Mouse (Mus musculus) CD4-positive helper T cell, adult 2 months (primary cell): ENCODE measurements at regions not wholly inside any gene's neighbourhood (a gene's known extent, or its start where the extent isn't known, plus 50 kb on each side); places are given as distances from the start of the nearest gene placed in this dataset.

Experiments used
- DNase-seq: peaks from one replicate; pipeline ENCODE4 v3.0.0-alpha.2; 2012; ENCODE audit warnings: low read depth, missing footprints, low spot score

DNA sequence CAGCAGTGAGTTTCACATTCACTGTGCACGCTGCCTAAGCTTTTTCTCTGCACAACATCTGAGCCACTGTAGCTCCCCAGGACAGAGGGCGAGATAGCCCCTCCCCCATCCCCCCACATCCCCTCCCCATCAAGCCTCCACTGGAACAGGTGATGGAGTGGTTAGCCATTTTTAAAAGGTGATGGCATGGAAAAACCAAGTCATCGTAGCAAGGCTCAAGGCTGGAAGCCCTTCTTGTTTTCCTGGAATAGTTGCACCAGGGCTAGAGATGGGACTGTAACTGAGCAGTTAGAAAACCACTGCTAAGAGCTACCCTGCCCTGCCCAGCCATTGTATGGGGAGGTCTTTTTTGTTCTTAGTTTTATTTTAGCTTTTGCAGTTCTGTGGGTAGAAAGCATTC lies 209.1 kb upstream of the Rreb1 start:
- DNase-seq: no peak

DNA sequence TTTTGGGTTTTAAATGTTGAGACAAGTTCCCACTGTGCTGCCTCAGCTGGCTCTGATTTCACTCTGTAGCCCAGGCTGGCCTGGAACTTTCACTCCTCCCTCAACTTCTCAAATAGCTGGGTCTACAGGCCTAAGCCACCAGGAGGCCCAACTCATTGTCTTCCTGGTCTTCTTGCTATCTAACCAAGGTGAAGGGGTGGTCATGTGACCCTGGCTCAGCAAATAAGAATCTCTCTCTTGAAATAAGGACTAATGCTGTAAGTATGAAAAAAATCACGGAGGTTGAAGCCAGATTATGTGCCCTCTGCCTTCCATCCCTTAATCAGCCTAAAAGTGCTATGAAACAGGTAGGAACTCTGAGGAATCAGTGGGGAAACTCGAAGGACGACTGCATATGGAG lies 208.7 kb upstream of the Rreb1 start:
- DNase-seq: no peak

- no peak for DNase-seq
Observed at GRCm38 (mm10) chr13:37572983-37573382, 205.2 kb upstream of the Rreb1 start.

DNA sequence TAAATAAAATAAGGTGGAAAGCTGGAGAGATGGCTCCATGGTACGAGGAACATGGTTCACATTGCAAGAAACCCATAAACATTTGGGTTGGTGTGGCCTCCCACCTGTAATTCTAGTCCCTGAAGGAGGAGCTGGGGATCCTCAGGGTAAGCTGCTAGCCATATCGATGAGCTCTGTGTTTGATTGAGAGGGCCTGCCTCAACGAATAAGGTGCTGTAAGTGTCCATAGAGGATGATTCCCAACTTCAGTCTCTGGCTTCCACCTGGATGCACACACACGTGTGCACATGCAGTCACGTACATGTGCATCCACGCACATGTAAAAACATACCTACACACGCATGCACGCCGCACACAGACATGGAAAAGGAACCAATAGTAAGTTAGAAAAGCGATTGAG lies 199.0 kb upstream of the Rreb1 start:
- no peak for DNase-seq

DNA sequence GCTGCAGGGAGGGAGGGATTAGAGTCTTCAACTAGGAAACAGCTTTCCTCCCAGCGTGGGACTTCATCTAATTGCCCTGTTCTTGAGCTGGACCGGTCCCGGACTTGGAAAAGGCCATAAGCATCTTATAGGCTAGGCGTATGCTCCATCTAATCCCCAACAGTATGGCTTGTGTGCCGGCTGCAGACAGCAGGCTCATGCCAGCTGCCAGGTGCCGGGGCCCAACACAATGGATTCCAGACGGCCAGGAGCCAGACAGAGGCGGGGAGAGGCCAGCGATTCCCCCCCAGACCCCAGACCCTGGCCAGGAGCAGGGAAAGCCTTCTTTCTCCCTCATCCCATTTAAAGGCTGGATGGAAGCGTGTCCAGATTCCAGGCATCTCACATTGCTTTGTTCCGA lies 198.4 kb upstream of the Rreb1 start:
- DNase-seq: no peak

DNA sequence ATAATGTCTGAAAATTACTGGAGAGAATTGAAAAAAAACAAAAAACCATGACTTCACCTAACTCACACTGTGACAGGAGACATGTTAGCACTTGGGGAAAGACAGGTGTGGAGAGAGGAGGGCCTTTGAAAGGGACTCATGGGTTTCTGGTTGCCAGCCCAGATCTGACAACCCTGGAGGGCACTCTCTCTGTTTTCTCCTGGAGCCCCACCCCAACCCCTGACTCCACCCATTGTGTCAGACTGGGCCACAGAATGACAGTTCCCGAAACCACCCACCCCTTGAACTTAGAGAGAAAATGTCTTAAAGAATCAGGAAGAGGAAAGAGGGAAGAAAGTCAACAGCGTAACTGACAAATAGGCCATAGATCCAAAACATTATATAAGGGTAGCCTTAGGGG lies 197.4 kb upstream of the Rreb1 start:
- no peak for DNase-seq

DNA sequence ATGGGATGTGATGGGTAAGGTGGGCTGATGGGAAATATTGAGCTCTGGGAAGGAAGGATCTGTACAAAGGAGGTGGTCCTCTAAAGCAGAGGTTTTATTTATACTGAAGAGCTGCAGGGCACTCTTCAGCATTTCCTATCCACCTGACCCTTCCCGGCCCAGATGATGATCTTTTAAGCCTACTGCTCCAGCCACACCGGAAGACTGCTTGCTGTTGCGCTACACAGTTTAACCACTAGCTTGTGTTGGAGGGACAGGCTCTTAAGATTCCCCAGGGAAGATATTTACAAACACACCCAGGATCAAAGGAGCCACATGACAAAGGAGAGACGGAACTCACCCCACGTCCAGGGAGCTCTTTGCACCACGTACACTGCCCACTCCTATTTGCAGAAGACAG lies 196.8 kb upstream of the Rreb1 start:
- DNase-seq: no peak

DNA sequence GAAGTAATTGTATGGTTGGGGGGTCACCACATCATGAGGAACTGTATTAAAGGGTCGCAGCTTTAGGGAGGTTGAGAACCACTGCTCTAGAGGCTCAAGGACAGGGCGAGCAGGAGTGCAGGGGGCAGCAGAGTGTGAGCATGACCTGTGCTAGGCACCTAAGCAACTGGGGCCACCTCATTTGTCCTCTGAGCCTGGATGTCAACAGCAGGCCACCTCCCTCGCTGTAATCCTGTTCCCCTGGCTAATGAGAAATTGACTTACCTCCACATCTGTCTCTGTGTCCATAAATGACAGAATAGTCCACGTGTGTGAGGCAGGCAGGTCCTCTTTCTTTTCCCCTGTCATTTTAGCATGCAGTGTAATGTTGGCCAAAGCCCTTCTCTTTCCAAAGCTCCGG lies 192.7 kb upstream of the Rreb1 start:
- no peak for DNase-seq

DNA sequence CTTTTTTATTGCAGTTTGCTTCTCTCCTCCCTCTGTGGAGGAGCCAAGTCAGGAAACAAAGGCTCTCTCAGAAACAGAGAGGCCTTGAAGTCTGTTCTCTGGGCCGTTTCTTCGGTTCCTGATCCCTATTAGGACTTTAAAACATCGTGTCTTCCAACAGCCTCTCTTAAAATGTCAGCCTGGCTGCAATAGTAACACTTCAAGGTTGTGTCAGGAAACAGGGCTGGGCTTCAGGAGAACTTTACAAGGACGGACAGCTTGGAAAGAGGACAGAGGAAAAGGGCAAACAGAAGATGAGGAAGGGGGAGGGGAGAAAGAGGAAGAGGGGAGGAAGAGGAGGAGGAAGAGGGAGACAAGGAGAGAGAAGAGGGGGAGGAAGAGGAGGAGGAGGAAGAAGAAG lies 191.7 kb upstream of the Rreb1 start:
- no peak for DNase-seq

GRCm38 (mm10) chr13:37587911-37588310 lies 190.3 kb upstream of the Rreb1 start:
- DNase-seq: no peak

GRCm38 (mm10) chr13:37588528-37589176 lies 189.5 kb upstream of the Rreb1 start:
- DNase-seq: no peak

GRCm38 (mm10) chr13:37592149-37592548 lies 186.1 kb upstream of the Rreb1 start:
- DNase-seq: no peak

DNA sequence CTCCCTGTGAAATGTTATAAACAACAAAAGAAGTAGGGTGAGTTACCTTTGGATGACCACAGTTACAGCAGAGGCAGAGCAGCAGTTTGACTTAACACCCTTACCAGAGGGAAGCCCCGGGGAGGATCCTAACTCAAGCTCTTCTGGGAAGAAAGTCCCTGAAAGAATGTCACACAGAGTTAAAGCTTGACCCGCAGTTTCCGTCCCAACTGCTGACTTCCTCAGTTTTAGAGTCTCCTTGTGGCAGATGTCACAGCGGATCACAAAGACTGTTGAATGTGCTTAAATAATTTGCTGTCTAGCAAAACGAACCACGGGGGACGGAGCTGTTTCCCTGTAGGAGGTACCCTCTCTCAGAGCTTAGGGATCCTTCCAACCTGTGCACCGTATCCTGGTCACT lies 183.0 kb upstream of the Rreb1 start:
- DNase-seq: no peak

DNA sequence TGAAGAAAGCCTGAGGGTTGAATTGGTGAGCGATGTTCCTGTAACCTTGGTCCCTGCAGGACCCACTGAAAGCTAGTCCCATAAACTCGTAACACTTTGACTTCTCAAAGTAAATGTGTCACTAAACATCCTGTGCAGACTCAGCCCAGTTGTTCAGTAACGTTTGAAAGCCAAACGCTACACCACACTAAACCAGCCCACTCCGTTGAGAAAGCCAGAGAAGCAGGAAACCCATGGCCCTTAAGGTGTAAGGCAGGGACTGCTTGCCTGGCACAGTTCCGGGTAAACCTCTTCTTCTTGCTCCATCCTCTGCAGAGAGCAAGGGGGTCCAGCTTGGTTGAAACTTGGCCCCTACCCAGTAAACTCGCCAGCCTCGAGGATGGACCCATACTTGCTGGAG lies 180.6 kb upstream of the Rreb1 start:
- peak; percentile 15 for DNase-seq

DNA sequence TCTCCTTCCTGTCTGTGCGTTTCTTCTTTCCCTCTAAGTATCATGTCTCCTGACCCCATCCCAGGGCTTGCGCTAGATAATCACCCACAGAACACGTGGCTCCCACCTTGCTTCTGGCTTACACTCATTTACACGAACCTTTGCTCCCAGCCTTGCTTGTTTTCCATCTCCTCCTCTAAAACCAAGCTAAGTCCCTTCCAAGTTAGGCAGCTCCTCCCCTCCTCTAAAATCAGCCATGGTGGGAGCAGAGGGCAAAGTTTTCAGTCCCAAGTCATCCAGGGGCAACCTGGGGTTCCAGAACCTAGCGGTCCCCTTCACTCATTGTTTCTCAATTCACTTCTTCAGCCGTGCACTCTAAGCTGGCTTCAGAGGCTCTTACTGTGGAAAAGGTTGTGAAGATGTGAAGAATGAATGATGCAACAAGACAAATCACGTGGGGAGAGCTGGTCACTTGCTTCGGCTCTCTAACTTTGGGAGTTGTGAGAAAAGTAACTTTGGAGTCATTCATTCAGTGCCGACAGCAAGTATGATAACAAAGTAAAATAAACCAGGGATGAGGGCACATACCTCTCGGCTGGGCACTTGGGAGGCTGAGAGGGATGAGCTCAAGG lies 179.9 kb upstream of the Rreb1 start:
- no peak for DNase-seq

- no peak for DNase-seq
Observed at GRCm38 (mm10) chr13:37599679-37600078, 178.5 kb upstream of the Rreb1 start.

DNA sequence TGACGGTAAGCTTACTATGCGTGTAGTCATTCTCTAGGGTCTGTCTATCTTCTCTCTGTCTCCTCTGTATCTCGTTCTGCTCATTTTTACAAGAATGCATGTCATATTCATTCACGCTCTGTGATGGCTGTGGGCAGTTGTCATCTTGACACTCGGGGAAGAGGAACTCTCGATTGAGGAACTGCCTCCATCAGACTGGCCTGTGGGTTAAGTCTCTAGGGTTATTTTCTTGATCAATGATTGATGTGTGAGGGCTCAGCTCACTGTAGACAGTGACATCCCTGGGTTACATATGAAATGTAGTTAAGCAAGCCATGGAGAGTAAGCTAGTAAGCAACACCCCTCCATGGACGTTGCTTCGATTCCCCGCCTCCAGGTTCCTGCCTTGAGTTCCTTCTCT lies 178.0 kb upstream of the Rreb1 start:
- DNase-seq: no peak

- DNase-seq: no peak
Observed at GRCm38 (mm10) chr13:37601068-37601467, 177.1 kb upstream of the Rreb1 start.

DNA sequence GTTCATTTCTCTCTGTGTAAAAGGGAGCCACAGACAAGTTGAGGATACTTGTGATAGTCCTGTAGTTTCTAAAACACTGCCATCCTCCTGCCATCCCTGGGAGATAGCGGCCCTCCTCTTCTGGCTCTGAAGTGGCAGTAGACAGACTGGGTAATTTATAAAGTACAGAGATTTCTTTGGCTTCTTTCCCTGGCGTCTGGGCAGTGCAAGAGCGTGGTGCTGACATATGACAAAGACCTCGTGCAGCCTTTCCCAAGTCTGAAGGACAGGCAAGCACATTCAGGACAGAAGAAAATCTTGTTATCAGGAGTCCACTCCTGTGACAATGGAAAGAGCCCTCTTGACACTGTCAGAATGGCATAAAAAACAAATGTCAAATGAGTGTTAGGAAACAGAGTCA lies 175.9 kb upstream of the Rreb1 start:
- no peak for DNase-seq

DNA sequence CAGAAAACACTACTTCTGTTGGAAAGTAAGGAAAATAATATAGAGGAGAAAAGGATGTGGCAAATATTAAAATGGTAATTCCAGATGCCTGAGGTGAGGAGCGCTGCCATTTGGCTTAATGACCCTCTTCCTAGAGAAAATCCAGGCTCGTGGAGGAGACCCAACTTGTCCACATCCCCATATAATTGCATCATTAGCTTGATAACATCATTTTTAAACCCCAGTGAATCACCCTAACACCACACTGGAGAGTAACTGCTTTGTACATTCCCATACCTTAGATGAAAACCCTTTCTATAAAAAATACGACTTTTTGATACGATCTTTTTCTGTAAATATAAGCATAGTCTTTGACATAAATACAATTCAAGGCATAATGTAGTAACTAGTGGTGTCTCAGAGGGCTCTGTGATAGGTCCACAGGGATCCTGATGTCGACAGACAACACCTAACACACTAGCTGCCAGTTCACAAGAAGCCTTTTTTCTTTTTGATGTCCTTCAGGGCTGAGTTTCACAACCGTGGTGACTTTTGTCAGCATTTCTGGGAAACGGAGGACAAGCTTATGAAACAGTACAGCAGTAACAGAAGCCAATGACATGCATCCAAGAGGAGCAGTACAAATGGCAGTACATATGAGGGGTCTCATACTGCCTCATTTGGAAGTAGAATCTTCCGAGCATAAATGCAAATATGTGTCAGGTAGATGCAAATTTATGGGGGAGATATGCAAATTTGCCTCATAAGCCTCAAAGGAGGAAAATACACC lies 174.8 kb upstream of the Rreb1 start:
- DNase-seq: no peak

DNA sequence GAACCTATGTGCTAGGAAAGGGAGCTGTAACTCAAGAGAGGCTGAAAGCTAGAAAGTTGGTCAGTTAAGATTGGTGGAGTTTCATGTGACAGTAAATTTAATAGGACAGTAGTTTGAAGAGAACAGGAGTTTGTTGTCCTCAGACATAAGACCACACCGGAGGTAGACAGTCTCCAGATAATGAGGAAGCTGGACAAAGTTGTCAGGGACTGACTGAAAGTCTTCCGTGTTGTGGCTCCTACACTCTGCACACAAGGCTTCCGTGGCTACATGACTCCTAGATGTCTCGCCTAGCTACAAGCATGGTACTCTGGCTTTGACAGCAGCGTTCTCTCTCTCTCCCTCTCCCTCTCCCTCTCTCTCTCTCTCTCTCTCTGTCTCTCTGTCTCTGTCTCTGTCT lies 171.9 kb upstream of the Rreb1 start:
- no peak for DNase-seq

GRCm38 (mm10) chr13:37609085-37609484 lies 169.1 kb upstream of the Rreb1 start:
- no peak for DNase-seq

- no peak for DNase-seq
Observed at GRCm38 (mm10) chr13:37611387-37611786, 166.8 kb upstream of the Rreb1 start.
